11 mouse cellular contexts compared by ENCODE assay signal in the genomic region with DNA sequence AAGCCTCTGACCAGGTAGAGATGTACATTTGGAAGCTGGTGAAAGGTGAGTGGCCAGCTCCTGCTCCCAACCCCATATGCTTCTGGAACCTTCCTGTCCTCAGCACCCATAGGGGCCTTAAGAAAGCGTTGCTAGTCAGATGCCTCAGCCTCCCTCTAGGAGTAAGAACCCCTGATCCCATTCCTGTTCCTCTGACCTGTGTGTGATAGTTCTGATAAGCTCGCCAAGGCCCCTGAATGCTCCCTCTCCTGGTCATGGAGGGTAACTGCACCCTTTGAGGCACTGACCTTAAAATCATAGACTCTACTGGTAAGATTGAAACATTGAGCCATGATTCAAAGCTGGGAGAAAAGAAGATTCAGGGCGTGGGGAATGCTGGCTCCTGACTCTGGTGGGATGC. TPM values are rescaled to one million over a fixed set of nuclear protein-coding genes. Genes with fewer than 3 reads are reported as not detected.
DNase-seq lines count a peak whose midpoint lies in the region; ATAC-seq and TF ChIP-seq lines count a peak whose summit lies in the region.
"Had no signal": no experiment of that assay in that cellular context is flagged by ENCODE, and none has a peak within 500 bp of the region (broad histone marks: within the 10 kb centered on the region; RNA-seq: fewer than 3 reads in every experiment).

No protein-coding gene starts in this region.

- no peaks in the 10 kb centered on the region for H3K4me1 ChIP-seq in lung, embryonic 14.5 days (ENCODE audit: insufficient read depth)
- no peaks in the 10 kb centered on the region for H3K4me1 ChIP-seq in embryonic fibroblast, embryonic 13.5 days (ENCODE audit: control insufficient read depth, insufficient read depth, low read length)

- no peak overlapping the region for H3K27ac ChIP-seq in lung, embryonic 14.5 days (ENCODE audit: low read depth)
- no peak overlapping the region for H3K27ac ChIP-seq in embryonic fibroblast, embryonic 13.5 days (ENCODE audit: insufficient read depth, low read length)

- peak; percentile 57 for DNase-seq in adrenal gland, postnatal 10 days
- no peak for DNase-seq in adrenal gland, adult 18-20 months (ENCODE audit: low spot score in 2 of 2)
- peak; percentile 63 for DNase-seq in lung, embryonic 14.5 days
- no peak for DNase-seq in lung, postnatal 36 days
- peak; percentile 30 for DNase-seq in splenic B cell, adult 2 months (ENCODE audit: low read depth, low spot score)
- no peak for DNase-seq in gastrocnemius, adult 18-20 months (ENCODE audit: low spot score)
- no peak for DNase-seq in left cerebral cortex, postnatal 4 days

- H3K4me3 ChIP-seq in lung, embryonic 14.5 days (ENCODE audit: low read depth, low read length): no peak overlapping the region
- no peak overlapping the region for H3K4me3 ChIP-seq in embryonic fibroblast, embryonic 13.5 days (ENCODE audit: insufficient read depth, low read length)
- H3K4me3 ChIP-seq: megakaryocyte, embryonic 14.5 days had no signal

- peak; percentile 84 for TF ChIP-seq CTCF in lung, embryonic 14.5 days (IDR thresholded peaks at IDR 0.05; ENCODE audit: low read depth)
- TF ChIP-seq CTCF in embryonic fibroblast, embryonic 13.5 days (IDR thresholded peaks at IDR 0.05; ENCODE audit: borderline replicate concordance, insufficient read depth, low read length): peak; percentile 38; the same call in 1 of the 2 replicates

- ATAC-seq in lung, embryonic 14.5 days (ENCODE audit: insufficient read depth): no peak

- no peaks in the 10 kb centered on the region for H3K9me3 ChIP-seq in lung, embryonic 14.5 days (ENCODE audit: low read depth, low read length)

- H3K9ac ChIP-seq in lung, embryonic 14.5 days: no peak overlapping the region

- intact Hi-C loops in left cerebral cortex, postnatal 4 days (cut with DNase I): no loop called here

- WGBS in lung, embryonic 14.5 days: 38% methylated on average over 3 of the region's 3 CpGs

- H3K27me3 ChIP-seq in lung, embryonic 14.5 days (ENCODE audit: insufficient read depth, low read length): no peaks in the 10 kb centered on the region
- H3K27me3 ChIP-seq in splenic B cell, adult 2 months (ENCODE audit: control insufficient read depth, insufficient read depth, low read length, poor library complexity, severe bottlenecking): no peaks in the 10 kb centered on the region

- H3K36me3 ChIP-seq in lung, embryonic 14.5 days (ENCODE audit: insufficient read depth): no peaks in the 10 kb centered on the region
- H3K36me3 ChIP-seq in splenic B cell, adult 2 months (ENCODE audit: control insufficient read depth, insufficient read depth, low read length, poor library complexity, severe bottlenecking): no peaks in the 10 kb centered on the region

- TF ChIP-seq POLR2A in embryonic fibroblast, embryonic 13.5 days (IDR thresholded peaks at IDR 0.05; ENCODE audit: low read depth, low read length): no peak

- H3K4me2 ChIP-seq in lung, embryonic 14.5 days: no peak overlapping the region
- H3K4me2 ChIP-seq: heart, embryonic 11.5 days had no signal

RNA-seq across cellular contexts. Expression of a gene that starts 23.3 kb away (rescaled TPM):
- not detected for total RNA-seq in adrenal gland, postnatal 10 days (2021)
- total RNA-seq in adrenal gland, adult 18-20 months (2021): not detected
- polyA plus RNA-seq in lung, embryonic 14.5 days (2014; fragmentation: Nextera tagmentation; extraction: Ambion mirVana): 0.12 TPM in 1 of 2 replicates, not detected in the other
- not detected in 2 replicates for polyA plus RNA-seq in embryonic fibroblast, embryonic 13.5 days (2011; ENCODE audit: insufficient read length, low read depth, missing spikeins)
- 1 to 10 TPM; 1.4 to 1.7 TPM for total RNA-seq in gastrocnemius, adult 18-20 months (2021)
- not detected for total RNA-seq in left cerebral cortex, postnatal 4 days (2021)
- polyA plus RNA-seq: C2C12 had no signal

RNA-seq across cellular contexts. Expression of a gene that starts 49.1 kb away (rescaled TPM):
- 10 to 100 TPM; 15.3 to 17.8 TPM for total RNA-seq in adrenal gland, postnatal 10 days (2021)
- 10 to 100 TPM; 14.0 to 17.6 TPM for total RNA-seq in adrenal gland, adult 18-20 months (2021)
- 7.8 and 8.1 TPM in 2 replicates for polyA plus RNA-seq in lung, embryonic 14.5 days (2014; fragmentation: Nextera tagmentation; extraction: Ambion mirVana)
- 22.8 and 24.3 TPM in 2 replicates for polyA plus RNA-seq in embryonic fibroblast, embryonic 13.5 days (2011; ENCODE audit: insufficient read length, low read depth, missing spikeins)
- 1 to 10 TPM; 4.6 to 7.1 TPM for total RNA-seq in gastrocnemius, adult 18-20 months (2021)
- 10 to 100 TPM; 25.4 to 27.1 TPM for total RNA-seq in left cerebral cortex, postnatal 4 days (2021)

Comparison
In these comparisons a context has a peak if more than half of its experiments do, and no peak if none do; other contexts are left out.
1. DNase-seq: peak in adrenal gland, postnatal 10 days (single experiment), lung, embryonic 14.5 days (single experiment) and splenic B cell, adult 2 months (single experiment); none in adrenal gland, adult 18-20 months (0 of 2), lung, postnatal 36 days (single experiment), gastrocnemius, adult 18-20 months (single experiment) and left cerebral cortex, postnatal 4 days (single experiment).